Mouse (Mus musculus): ENCODE measurements around the gene Zfp619. TPM values are rescaled to one million over a fixed set of nuclear protein-coding genes. Genes with fewer than 3 reads are reported as not detected.

Zfp619 gene
- polyA plus RNA-seq, 1 experiment from 2014 or later, result 1.2 TPM

Other genes starting within 250 kb of the Zfp619 start
- not detected in 2 replicates for gene Gm5114, start 104.6 kb upstream of the Zfp619 start, polyA plus RNA-seq (2015; fragmentation: Nextera tagmentation; extraction: Ambion mirVana)